Mouse (Mus musculus): ENCODE measurements around the gene Plxnb2.

Plxnb2 gene

DNA sequence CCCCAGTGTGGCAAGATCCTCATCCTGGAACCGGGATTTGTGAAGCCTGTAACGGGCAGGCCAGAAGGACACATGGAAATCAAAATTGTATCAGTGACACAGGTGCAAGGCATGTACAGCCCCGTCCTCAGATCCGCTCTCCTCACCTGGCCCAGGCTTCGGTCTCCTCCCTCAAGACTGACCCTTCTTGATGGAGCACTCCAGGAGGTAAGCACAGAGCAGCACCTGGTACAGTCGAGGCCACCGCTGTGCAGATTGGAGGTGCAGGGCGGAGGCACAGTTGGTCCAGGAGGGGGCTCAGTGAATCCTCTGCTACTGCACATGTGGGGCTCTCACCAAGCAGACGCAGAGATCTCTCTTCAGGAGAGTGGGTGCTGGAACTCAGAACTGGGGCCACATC lies 55.2 kb downstream of the Plxnb2 start:
- DNase-seq, result no peak

GRCm38 (mm10) chr15:89124312-89124711 lies 56.3 kb downstream of the Plxnb2 start:
- no peak for DNase-seq

- DNase-seq, result no peak
Measured at GRCm38 (mm10) chr15:89123595-89123994, 57.0 kb downstream of the Plxnb2 start.

DNA sequence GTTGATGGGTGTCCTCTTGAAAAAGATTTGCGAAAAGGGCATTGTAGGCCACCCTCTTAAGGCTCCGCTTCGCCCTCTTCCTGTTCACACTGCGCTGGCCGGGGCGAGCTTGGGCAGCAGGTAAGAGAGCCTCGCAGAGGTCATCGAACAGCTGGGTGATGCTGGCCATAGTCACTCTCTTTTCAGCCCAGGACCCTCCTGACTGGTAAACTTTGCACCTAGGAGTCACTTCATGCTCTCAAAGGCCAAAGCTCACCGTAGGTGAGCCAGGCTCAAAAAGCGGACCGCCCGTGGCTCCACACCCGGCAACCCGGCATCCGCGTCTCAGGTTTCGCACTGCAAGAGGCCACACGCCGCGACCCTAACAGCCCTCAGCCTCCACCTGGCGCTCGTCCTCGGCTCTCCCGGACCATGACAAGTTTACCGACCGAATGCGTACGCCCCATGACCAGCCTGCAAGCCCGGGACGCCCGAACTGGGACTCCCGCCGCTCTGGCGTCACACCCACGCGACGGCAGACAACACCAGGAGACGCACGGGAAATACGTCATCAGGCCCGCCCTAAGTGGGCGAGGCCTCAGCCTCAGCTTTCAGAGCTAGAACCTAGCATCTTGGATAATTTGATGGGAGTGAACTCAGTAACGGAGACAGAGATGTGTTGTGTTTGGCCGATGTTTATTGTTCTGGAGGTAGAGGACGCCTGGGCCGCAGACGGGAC lies 57.8 kb downstream of the Plxnb2 start, which contains the start of gene Tubgcp6:
TSS of gene Tubgcp6 (minus strand) at position 464 of the 718 bp plus-strand sequence.
- DNase-seq, result peak; percentile 77 to 88

DNA sequence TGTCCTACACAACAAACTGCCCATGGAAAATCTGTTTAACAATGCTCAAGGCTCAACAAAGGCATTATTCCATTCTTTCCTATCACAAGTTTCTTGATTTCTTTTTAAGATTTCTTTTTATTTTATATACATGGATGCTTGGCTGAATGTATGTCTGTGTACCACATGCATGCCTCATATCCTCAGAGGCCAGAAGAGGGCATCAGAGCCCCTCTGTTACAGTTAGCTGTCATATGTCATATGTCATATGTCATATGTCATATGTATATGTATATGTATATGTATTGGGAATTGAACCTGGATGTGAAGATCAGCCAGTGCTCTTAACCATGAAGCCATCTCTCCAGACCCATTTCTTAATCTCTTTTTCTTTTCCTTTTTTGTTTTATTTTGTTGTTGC lies 62.6 kb downstream of the Plxnb2 start:
- no peak for DNase-seq

DNA sequence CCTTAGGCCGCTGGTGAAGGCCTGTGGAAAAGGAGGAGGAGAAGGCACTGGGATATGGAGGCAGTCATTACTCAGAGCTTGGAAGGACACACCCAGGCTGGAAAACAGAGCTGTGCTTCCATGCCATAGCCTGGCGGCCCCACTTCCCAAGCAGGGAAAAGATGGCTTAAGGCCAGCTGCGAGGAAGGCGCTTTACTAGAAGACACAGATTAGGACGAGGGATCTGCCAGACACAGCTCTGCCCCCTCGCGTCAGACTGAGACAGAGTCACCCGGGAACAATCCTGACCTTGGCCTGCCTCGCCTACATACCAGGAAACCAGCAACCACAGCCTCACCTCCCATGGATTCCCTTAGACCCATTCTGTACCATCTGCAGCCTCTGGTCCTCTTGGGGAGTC lies 70.4 kb downstream of the Plxnb2 start:
- no peak for DNase-seq

DNA sequence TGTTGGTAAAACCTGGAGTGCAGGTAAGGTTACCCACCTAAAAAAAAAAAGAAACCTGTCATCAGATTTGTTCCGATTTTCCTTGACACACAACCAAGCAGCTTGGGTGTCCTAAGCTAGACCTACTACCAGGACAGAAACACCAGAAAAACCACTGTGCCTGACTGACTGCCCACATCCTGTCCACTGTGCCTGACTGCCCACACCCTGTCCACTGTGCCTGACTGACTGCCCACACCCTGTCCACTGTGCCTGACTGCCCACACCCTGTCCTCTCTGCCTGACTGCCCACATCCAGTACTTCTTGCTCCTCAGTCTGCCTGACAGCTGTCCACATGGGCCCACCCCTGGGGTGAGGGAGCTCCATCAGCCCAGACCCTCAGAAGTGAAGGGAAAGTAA lies 73.6 kb downstream of the Plxnb2 start:
- no peak for DNase-seq

DNA sequence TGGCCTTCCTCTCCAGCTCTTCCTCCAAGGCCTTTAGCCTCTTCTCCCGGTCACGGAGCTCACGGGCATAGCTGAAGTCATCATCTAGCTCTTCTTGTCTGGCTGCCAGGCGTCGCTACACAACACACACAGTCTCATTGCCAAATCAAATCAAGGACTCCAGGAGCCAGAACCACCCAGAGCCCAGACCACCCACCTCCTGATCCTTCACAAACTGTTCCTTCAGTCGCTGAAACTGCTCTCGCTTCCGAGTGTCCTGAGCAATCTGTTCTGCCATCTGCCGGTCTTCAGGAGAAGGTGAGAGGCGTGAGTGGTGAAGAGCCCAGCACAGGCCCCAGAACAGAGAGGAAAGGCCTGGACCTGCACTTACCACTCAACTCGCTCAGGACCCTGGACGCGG lies 74.5 kb downstream of the Plxnb2 start:
- no peak for DNase-seq

Data from thymus, adult 18-20 months (tissue).